Mouse (Mus musculus) retina, adult 2 months (tissue): Measurements from ENCODE around the gene Schip1.

Source experiments
- DNase-seq: peaks from one replicate; pipeline ENCODE4 v3.0.0-alpha.2; 2012; ENCODE audit warnings: low read depth, low spot score

Schip1 gene

GRCm38 (mm10) chr3:68379242-68379641 is 314.6 kb downstream of the Schip1 start:
- DNase-seq = no peak

DNA sequence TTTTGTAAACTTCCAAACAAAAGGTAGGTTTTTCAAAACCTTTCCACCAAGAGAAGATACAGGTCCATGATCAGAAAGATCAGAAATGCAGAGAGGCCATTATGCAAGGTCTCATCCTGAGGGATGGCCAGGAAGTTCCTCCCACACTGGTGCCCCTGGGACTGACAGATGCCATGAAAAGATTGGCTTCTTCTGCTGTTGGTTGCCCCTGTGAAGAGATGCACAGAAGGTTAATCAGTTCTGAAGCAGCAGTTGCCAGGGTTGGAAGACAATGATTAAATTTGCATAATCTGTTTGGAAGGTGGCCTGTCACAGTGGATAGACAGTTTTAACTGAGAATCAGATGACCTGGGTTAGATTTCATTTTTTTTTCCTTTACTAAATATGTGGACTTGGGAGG is 319.1 kb downstream of the Schip1 start:
- DNase-seq = no peak

- no peak for DNase-seq
Observed at GRCm38 (mm10) chr3:68385544-68385943, 320.9 kb downstream of the Schip1 start.

GRCm38 (mm10) chr3:68388023-68388422 is 323.4 kb downstream of the Schip1 start:
- no peak for DNase-seq

GRCm38 (mm10) chr3:68393578-68393977 is 329.0 kb downstream of the Schip1 start:
- no peak for DNase-seq

DNA sequence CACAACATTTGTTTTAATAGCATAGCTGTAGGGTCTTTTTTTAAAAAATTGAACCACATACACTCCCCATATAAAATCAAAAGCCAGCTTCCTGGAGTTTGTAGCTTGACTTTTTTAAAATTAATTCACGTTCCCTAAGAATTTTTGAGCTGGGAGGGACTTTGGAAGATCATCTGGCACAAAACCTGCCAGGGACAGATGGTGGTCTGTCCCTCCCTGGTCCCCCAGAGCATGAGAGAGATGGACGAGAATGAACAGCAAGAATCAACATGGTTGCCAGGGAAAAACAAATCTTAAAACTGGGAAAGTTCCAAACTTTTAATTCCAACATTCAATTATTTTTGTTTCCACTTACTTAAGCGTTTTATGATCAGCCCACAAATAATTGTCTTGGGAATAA is 334.1 kb downstream of the Schip1 start:
- no peak for DNase-seq

DNA sequence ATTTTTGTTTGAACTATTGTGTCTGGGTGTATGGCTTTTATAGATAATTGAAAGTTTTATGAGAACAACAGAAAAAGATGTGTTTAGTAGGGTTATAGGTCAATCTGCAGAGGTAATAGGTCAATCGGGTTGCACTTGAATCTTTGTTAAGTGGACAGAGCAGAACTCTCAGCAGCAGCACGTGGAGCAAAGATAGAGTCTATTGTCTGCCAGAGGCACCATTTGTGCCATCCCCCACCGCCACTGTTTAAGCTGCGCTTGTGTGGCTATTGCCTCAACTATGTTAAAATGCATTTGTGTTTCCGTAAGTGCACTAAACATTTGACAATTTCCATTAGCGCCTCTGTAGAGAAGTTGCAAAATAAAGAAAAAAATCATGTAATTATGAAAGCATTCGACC is 335.5 kb downstream of the Schip1 start:
- no peak for DNase-seq

GRCm38 (mm10) chr3:68403343-68403742 is 338.7 kb downstream of the Schip1 start:
- no peak for DNase-seq

- no peak for DNase-seq
Observed at GRCm38 (mm10) chr3:68403783-68404217, 339.2 kb downstream of the Schip1 start.

GRCm38 (mm10) chr3:68405724-68406123 is 341.1 kb downstream of the Schip1 start:
- no peak for DNase-seq

GRCm38 (mm10) chr3:68412262-68412661 is 347.7 kb downstream of the Schip1 start:
- DNase-seq = no peak

- DNase-seq = no peak
Observed at GRCm38 (mm10) chr3:68419792-68420191, 355.2 kb downstream of the Schip1 start.

DNA sequence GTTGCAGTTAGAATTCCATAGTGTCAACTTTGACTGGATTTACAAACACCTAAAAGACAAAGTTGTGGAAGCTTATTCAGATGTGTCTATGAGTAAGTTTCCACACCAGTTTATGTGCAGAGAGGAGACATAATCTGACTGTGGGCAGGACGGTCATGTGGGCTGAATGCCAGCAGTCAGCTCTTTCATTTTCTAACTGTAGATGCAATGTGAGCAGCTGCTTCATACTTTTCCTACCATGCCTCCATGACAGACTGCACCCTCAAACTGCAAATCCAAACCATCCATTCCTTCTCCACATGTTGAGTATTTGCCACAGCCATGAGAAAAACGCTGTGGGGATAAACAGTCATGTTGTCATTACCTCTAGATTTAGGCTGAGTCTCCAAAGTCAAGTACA is 356.3 kb downstream of the Schip1 start:
- DNase-seq = no peak

GRCm38 (mm10) chr3:68421849-68422248 is 357.2 kb downstream of the Schip1 start:
- no peak for DNase-seq

- DNase-seq = no peak
Observed at GRCm38 (mm10) chr3:68428081-68428480, 363.5 kb downstream of the Schip1 start.

DNA sequence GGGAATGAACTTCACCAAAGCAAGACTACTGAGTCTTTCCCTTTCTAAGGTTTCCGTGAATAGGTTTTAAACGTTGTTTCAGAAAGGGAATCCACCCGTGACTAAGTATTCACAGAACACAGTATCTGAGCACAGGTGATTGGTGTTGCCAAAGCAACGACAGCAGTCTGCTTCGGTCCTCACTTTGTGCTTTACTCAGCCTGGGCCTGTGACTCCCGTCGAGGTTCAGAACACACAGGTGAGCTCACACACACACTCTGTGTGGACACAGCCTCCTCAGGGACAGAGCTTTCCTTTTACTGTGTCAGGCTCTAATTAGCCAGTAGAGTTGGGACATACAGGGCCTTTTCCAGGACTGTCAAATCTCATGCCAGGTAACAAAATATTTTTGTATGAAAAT is 369.8 kb downstream of the Schip1 start:
- no peak for DNase-seq

GRCm38 (mm10) chr3:68434897-68435296 is 370.3 kb downstream of the Schip1 start:
- DNase-seq = no peak

DNA sequence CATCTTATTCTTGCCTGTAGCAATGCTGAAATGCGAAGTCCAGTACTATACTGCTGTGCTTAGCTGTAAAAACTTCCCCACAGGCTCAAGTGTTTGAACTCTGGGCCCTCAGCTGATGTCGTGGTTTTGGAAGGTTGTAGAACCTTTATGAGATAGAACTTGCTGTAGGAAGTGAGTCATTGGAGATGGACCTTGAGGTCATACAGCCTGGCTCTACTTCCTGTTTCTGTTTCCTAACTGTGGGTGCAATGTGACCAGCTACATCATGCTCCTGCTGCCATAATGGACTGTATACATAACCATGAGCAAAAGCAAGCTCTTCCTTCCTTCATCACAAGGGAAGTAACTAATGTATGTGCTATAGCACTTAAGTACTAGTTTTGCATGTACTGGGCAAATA is 383.9 kb downstream of the Schip1 start:
- no peak for DNase-seq

DNA sequence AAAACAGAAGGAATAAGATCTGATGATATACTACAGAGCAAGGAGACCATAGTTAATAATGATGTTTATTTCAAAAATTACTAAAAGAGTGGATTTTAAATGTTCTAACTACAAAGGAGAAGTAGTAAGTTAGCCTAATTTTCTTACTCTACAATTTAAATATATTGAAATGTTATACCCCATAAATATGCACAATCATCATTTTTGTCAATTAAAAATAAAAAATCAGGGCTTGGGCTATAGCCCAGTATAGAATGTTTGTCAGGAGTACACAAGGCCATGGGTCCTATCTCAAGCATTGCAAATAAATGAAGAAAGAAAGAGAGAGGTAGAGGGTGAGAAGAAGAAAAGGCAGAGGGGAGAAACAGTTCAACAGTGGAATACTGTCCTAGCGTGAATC is 387.0 kb downstream of the Schip1 start:
- no peak for DNase-seq

DNA sequence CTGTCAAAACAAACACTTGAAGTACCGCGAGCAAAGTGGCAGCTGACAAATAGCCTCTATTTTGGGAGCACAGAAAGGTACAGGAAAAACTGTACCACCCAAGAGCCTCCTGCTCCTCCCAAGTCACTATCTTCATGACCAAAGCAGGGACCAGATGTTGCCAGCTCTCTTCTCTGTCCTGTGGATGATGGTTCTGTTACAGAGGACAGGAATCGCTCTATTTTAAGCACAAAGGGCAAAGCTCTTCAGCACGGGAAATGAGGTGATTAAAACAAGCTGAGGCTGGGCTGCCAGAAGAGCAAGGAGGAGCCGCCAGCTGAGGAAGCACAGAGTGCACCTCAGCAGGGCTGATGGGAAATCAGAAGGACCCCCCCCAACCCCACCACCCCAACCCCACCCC is 388.7 kb downstream of the Schip1 start:
- no peak for DNase-seq

DNA sequence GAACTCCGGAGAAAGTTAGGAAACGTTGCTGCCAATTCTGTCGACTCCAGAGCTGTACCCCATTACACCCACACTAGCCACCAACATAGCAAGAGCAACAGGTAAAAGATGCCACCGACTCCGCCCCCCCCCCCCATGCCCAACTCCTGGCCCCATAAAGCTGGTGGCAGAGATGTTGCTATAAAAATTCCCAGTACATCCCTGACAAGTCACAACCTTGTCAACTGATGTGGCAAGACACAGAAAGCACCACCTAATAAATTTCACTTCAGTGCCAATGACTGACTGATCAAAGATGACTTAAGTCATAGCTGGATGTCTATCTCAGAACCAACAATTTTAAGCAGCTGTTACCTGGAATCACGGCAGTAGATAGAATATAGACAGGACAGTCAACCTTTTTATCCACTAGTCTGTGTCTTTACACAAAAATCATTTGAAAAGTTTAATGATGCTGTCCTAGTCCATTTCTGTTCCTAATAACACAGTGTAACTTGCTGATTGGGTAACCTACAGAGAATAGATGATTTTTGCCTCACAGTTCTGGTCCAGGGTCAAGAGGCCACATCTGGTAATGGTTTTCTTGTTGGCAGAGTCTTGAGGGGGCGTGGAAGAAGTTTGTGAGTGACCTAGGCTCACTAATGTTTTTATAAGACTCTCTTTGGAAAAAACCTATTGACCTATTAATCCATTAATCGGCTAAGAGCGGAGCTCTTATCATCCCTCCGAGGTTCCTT is 389.3 kb downstream of the Schip1 start:
- no peak for DNase-seq

DNA sequence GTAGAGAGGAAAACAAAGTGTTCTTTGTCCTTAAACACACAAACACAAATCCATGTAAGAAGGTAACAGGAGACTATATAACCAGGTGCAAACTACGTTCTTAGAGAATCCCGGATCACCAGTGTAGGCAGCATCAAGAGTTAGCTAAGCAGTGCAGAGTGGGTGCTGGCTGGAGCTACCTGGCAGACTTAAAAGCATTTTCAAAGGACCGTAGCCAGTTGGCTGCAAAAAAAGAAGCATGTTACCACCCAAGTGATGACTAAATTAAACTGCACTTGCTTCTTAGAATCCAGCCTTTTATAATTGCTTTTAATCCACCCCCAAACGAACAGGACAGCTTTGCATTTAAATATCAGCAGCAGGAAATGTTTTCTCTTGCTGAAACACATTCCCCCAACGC is 402.0 kb downstream of the Schip1 start:
- no peak for DNase-seq

DNA sequence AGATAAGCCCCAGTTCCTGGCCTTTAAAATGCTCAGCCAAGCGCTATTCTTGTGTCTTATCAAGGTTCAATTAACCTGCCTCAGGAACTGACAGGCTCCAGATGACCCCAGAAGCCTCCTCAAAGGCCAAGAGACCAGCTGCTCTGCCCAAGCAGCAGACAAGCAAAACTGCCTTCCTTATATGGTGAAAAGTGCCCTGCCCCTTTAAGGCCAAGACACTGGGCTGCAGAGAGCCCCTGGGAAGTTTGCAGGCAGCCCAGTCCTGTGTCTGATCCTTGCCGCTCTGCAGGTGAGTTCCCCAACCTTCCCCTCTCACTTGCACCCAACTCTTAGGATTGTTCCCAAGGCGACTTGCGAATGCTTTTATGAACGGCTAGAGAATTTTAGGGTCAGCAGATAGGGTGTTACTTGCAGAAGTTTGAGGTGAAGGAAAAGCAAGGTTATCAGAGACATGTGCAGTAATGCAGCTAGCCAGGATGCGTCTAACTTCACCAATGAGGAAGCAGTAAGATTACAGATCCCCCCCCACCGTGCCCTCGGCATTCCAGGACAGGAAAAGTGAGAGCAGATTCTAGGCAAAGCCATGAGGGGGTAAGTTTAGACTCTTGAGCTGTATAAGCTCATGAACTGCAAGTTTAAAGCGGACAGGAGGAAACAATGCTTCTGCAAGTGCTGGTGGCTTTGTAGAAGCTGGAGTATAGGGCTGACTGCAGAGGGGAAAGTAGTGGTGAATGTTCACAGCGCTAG is 403.5 kb downstream of the Schip1 start:
- no peak for DNase-seq
